Mouse (Mus musculus): ENCODE measurements around the gene Sp6. TPM values are rescaled to one million over a fixed set of nuclear protein-coding genes. Genes with fewer than 3 reads are reported as not detected.

The Sp6 gene
- total RNA-seq, 2 experiments from 2014 or later, result 0.37 TPM; not detected in 1

DNA sequence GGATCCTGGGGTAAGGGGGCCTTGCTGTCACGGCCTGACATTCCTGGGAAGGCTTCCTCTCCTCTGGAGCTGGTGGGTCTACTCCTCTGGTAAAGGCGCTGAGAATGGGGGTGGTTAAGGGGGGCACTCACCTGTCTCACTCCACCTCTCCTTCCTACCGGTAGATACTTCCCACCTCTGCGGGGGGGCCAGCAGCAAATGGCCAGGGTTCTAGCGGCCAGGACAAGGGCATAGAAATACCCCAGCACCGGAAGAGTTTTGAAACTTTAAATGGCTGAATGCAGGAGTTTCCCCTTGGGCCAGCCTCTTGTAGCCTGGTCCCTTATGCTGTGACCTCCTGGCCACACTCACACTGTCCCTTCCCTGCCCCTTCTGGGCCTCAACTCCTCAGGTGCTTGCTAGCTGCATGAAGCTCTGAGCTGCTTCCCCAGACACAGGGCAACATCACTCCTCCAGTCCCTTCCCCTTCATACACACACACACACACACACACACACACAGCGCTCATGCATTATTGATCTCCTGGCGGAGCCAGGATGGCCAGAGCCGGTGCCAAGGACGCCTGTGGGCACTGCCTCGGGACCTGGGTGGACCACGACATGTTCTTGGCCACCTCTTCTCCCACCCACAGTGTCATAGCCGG lies 37.9 kb downstream of the Sp6 start:
- peak; percentile 6; the same call in 1 of the 2 replicates for ATAC-seq (replicated peaks; ENCODE audit: poor library complexity, severe bottlenecking)

DNA sequence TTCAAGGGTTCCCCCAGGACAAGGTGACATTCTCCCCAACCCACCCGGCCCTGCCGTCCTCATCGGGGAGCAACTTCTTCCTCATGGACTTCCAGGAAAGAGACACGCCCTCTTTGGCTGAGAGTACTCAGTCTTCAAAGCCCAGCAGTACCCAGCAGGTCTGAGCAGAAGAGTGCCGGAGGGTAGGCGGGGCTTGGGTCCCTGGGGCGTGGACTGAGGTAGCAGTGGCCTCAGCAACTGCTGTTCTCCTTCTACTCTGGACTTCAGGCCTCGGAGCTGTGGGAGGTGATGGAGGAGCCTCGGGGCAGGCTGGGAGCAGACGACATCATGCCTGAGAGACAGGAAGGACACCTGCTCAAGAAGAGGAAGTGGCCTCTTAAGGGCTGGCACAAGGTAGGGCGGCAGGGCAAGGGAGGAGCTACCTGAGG lies 39.0 kb downstream of the Sp6 start:
- ATAC-seq (replicated peaks; ENCODE audit: poor library complexity, severe bottlenecking), result peak; percentile 41

DNA sequence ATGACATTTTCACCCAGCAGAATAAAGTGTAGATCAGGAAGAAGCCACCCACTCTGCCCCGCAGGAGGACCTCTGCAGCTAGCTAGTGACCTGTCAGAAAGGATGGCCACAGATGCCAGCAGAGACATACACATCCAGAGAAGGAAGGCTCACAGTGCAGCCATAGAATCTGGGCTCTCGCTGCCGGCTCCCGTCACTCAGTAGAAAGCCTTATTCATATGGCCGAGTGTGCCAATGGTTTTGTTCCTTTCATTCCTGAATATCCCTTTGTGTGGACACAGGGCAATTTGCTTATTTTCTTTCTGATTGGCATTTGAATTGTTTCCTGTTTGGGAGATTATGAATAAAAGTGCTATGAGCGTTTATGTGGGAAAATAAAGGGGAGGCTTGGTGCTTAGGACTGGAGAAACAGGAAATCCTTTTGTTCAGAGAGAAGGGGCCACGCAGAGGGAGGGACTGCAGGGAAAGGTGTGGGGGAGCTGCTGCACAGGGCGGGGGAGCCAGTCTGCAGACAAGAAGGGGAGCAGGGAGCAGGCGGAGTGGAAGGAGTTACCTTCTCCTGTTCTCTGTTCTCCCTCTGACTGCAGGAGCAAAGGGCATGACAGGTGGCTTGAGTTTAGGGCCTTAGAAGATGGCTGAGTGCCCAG lies 50.2 kb downstream of the Sp6 start:
- no peak for ATAC-seq (replicated peaks; ENCODE audit: poor library complexity, severe bottlenecking)

DNA sequence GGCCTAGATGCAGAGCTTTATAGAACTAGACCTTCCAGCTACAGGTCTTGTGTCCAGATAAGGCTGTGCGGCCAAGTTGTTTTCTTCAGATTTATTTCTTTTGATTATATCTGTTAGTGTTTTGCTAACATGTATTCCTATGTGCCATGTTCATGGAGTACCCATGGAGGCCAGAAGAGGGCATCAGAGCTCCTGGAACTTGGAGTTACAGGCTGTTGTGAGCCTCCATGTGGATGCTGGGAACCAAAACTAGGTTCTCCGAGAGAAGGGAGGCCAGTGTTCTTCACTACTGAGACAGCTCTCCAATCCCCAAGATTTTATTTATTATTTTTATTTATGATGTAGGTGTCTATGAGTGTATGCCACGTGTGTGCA lies 50.7 kb downstream of the Sp6 start:
- ATAC-seq (replicated peaks; ENCODE audit: poor library complexity, severe bottlenecking), result no peak

DNA sequence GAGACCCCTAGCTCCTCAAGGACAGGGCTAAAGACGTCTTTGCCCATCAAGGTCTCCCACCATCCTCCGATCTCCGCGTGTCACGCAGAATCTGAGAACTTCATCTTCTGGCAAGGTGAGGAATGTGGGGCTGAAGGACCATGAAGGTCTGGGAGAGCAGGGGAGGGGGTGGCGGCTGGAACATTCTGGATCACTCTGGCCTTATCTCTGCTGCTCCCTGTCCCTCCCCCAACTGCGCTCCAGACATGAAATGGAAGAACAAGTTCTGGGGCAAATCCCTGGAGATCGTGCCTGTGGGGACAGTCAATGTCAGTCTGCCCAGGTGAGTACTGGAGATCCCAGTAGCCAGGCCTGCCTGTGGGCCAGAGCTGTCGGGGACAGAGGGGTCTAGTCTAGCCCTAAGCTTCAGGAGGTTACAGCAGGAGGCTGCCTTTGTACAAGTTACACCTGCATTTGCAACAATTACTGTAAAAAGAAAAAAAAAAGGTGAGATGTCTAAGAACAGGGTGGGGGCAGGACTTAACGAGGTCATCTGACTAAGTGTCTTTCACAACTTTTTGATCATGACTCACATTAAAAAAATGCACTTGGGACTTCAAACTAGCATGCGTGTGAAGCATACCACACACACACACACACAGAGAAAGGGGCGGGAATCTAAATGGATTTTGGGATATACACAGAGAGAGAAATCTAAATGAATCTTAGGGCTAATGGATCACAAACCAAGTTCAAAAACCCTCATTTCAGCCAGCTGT lies 52.5 kb downstream of the Sp6 start:
- ATAC-seq (replicated peaks; ENCODE audit: poor library complexity, severe bottlenecking), result no peak

DNA sequence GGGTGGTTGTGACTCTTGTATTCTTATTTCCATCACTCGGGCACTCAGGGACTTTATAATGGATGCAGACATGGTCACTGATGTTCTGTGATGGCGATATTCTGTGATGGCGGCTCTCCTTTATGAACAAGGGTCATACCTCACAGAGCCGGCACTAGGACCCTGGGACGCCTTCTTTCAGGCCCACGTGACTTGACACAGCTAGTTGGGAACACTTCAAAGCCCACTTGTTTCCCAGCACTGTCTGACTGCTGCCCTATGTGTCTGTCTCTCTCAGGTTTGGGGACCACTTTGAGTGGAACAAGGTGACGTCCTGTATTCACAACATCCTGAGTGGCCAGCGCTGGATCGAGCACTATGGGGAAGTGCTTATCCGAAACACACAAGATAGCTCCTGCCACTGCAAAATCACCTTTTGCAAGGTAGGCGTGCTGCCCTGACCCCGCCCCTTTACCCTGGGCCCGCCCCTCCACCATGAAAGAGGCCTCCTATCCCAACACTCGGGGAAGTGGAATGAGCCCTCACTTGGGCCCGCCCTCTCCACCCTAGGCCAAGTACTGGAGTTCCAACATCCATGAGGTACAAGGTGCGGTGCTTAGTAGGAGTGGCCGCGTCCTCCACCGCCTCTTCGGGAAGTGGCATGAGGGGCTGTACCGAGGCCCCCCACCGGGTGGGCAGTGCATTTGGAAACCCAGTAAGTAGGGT lies 53.6 kb downstream of the Sp6 start:
- no peak for ATAC-seq (replicated peaks; ENCODE audit: poor library complexity, severe bottlenecking)

- ATAC-seq (replicated peaks; ENCODE audit: poor library complexity, severe bottlenecking), result no peak
Observed at GRCm38 (mm10) chr11:97069333-97069732, 56.1 kb downstream of the Sp6 start.

GRCm38 (mm10) chr11:97069770-97070169 lies 56.6 kb downstream of the Sp6 start:
- ATAC-seq (replicated peaks; ENCODE audit: poor library complexity, severe bottlenecking), result no peak

DNA sequence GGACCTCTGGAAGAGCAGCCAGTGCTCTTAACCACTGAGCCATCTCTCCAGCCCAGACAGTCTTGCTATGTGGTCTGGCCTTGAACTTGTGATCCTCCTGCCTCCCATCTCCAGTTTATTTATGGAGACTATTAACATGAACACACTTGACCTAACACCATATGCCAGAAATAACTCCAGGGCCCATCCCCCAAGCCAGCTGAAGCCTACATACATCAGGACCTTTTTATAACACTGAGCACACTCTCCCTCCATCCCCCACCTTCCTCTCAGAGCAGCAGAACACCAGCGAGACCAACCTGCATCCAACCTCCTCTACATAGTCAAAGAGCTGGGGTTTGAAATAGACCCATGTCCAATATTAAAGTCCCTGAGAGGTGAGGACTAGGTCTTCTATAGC lies 57.9 kb downstream of the Sp6 start:
- ATAC-seq (replicated peaks; ENCODE audit: poor library complexity, severe bottlenecking), result no peak

DNA sequence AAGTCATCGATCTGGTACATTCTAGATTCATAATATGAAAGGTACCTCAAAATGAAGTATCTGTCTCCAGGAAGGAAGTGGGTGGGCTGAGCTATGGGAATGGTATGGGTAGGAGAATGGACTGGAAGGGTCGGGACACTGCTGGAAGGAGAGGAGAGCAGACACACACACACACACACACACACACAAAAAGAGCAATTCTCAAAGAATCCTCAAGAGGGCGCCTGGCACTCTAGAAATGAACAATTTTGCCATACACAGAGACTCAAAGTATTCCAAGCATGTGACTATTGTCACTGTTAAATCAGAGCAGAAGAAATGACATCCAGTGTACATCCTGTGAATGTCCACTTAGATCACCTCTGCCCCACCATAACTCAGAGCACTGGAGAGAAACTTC lies 59.3 kb downstream of the Sp6 start:
- ATAC-seq (replicated peaks; ENCODE audit: poor library complexity, severe bottlenecking), result no peak

DNA sequence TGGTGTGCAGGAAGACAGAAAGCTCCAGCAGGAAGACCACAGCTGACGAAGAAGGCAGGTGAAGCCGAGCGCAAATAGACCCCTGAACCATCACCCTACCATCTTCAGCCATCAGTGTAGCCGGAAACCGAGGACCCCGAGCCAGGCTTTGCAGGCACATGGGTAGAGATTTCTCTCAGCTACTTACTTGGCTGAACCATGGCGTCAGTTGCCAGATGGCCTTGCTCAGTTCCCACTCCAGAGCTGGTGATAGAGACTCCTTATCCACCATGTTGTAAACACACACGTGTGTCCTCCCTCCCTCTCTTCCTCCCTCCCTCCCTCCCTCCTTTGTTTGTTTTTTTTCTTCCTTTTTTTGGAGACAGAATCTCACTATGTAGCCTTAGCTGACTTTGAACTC lies 61.0 kb downstream of the Sp6 start:
- ATAC-seq (replicated peaks; ENCODE audit: poor library complexity, severe bottlenecking), result no peak

Other genes with a start within 250 kb of the Sp6 start
- 20.6 and 29.3 TPM in 2 replicates for gene Snx11, start 235.8 kb upstream of the Sp6 start, total RNA-seq (2014; fragmentation: Nextera tagmentation)
- gene Snx11, start 235.8 kb upstream of the Sp6 start, total RNA-seq (2017), result 13.5 and 17.7 TPM in 2 replicates
- gene Cbx1, start 224.3 kb upstream of the Sp6 start, total RNA-seq (2014; fragmentation: Nextera tagmentation), result 56.0 and 60.6 TPM in 2 replicates
- gene Cbx1, start 224.3 kb upstream of the Sp6 start, total RNA-seq (2017), result 78.9 and 79.8 TPM in 2 replicates
- gene Nfe2l1, start 183.4 kb upstream of the Sp6 start, total RNA-seq (2014; fragmentation: Nextera tagmentation), result 22.2 and 39.8 TPM in 2 replicates
- 35.2 and 39.9 TPM in 2 replicates for gene Nfe2l1, start 183.4 kb upstream of the Sp6 start, total RNA-seq (2017)
- gene Copz2, start 163.5 kb upstream of the Sp6 start, total RNA-seq (2014; fragmentation: Nextera tagmentation), result 1.4 and 7.4 TPM in 2 replicates
- gene Copz2, start 163.5 kb upstream of the Sp6 start, total RNA-seq (2017), result 3.9 and 4.4 TPM in 2 replicates
- gene Cdk5rap3, start 96.9 kb upstream of the Sp6 start, total RNA-seq (2014; fragmentation: Nextera tagmentation), result 53.6 and 66.7 TPM in 2 replicates
- gene Cdk5rap3, start 96.9 kb upstream of the Sp6 start, total RNA-seq (2017), result 68.4 and 68.9 TPM in 2 replicates
- not detected in 2 replicates for gene Prr15l, start 85.3 kb upstream of the Sp6 start, total RNA-seq (2014; fragmentation: Nextera tagmentation)
- 0.67 TPM in 1 of 2 replicates, not detected in the other for gene Prr15l, start 85.3 kb upstream of the Sp6 start, total RNA-seq (2017)
- gene Pnpo, start 69.4 kb upstream of the Sp6 start, total RNA-seq (2014; fragmentation: Nextera tagmentation), result 30.1 and 31.9 TPM in 2 replicates
- 35.0 and 42.1 TPM in 2 replicates for gene Pnpo, start 69.4 kb upstream of the Sp6 start, total RNA-seq (2017)
- 19.8 and 22.3 TPM in 2 replicates for gene Sp2, start 30.4 kb upstream of the Sp6 start, total RNA-seq (2014; fragmentation: Nextera tagmentation)
- gene Sp2, start 30.4 kb upstream of the Sp6 start, total RNA-seq (2017), result 2.2 and 2.8 TPM in 2 replicates
- gene Scrn2, start 16.5 kb downstream of the Sp6 start, total RNA-seq (2014; fragmentation: Nextera tagmentation), result 12.2 and 22.1 TPM in 2 replicates
- gene Scrn2, start 16.5 kb downstream of the Sp6 start, total RNA-seq (2017), result 22.0 and 30.0 TPM in 2 replicates
- not detected in 2 replicates for gene Lrrc46, start 28.0 kb downstream of the Sp6 start, total RNA-seq (2014; fragmentation: Nextera tagmentation)
- gene Lrrc46, start 28.0 kb downstream of the Sp6 start, total RNA-seq (2017), result 0.10 and 1.1 TPM in 2 replicates
- gene Mrpl10, start 28.2 kb downstream of the Sp6 start, total RNA-seq (2014; fragmentation: Nextera tagmentation), result 44.6 and 51.7 TPM in 2 replicates
- gene Mrpl10, start 28.2 kb downstream of the Sp6 start, total RNA-seq (2017), result 22.9 and 23.2 TPM in 2 replicates
- gene Osbpl7, start 37.2 kb downstream of the Sp6 start, total RNA-seq (2014; fragmentation: Nextera tagmentation), result 24.4 and 29.4 TPM in 2 replicates
- gene Osbpl7, start 37.2 kb downstream of the Sp6 start, total RNA-seq (2017), result 7.9 and 8.5 TPM in 2 replicates
- not detected in 2 replicates for gene Tbx21, start 101.9 kb downstream of the Sp6 start, total RNA-seq (2014; fragmentation: Nextera tagmentation)
- 0.26 TPM in 1 of 2 replicates, not detected in the other for gene Tbx21, start 101.9 kb downstream of the Sp6 start, total RNA-seq (2017)
- gene Tbkbp1, start 138.1 kb downstream of the Sp6 start, total RNA-seq (2014; fragmentation: Nextera tagmentation), result 8.0 and 8.5 TPM in 2 replicates
- gene Tbkbp1, start 138.1 kb downstream of the Sp6 start, total RNA-seq (2017), result 1.1 and 6.6 TPM in 2 replicates
- 165 and 169 TPM in 2 replicates for gene Kpnb1, start 174.5 kb downstream of the Sp6 start, total RNA-seq (2014; fragmentation: Nextera tagmentation)
- 300 and 382 TPM in 2 replicates for gene Kpnb1, start 174.5 kb downstream of the Sp6 start, total RNA-seq (2017)